Mouse (Mus musculus): Measurements from ENCODE around the gene Stx2. TPM values are rescaled to one million over a fixed set of nuclear protein-coding genes. Genes with fewer than 3 reads are reported as not detected.

Stx2 gene
- polyA plus RNA-seq, 1 experiment from 2014 or later = 27.8 TPM

GRCm38 (mm10) chr5:128953278-128954070 is 54.9 kb downstream of the Stx2 start, which contains the start of gene Rimbp2:
Gene Rimbp2, minus strand, starts transcription at chr5:128953486.
- Histone ChIP-seq H3K4me2 (ENCODE audit: low read depth, low read length) (peak within 1 kb of the TSS; percentile 50), H3K9ac (ENCODE audit: low read length) (0 out of 2 replicates have a peak within 1 kb of the TSS, but pooled peaks have one; percentile 7)

GRCm38 (mm10) chr5:128952291-128953195 is 55.8 kb downstream of the Stx2 start:
- ATAC-seq (ENCODE audit: insufficient read depth, low FRiP score) = no peak
- H3K27ac ChIP-seq (ENCODE audit: low read length) = no peak overlapping the region
- peak overlapping the region; percentile 26 for H3K4me3 ChIP-seq (replicated peaks; ENCODE audit: low read length)
- H3K36me3 ChIP-seq (ENCODE audit: control insufficient read depth, insufficient read depth, low read length) = no peaks in the 10 kb centered on the region
- peak overlapping the region; percentile 50 for H3K4me2 ChIP-seq (ENCODE audit: low read depth, low read length)
- 2% methylated on average over 35 of the region's 35 CpGs for WGBS
- no peaks in the 10 kb centered on the region for H3K9me3 ChIP-seq (replicated peaks; ENCODE audit: control insufficient read depth, low read length)
- H3K9ac ChIP-seq (ENCODE audit: low read length) = 0 out of 2 replicates have a peak overlapping the region, but pooled peaks have one; percentile 7
- no peaks in the 10 kb centered on the region for H3K4me1 ChIP-seq (ENCODE audit: control insufficient read depth, insufficient read depth, low read length)
- peaks cover 2% of the 10 kb centered on the region; the same call in 1 of the 2 replicates for H3K27me3 ChIP-seq (ENCODE audit: control insufficient read depth, insufficient read depth, low read length)

More at GRCm38 (mm10) chr5:128953278-128954070, 54.9 kb downstream of the Stx2 start, which contains the start of gene Rimbp2:
- Histone ChIP-seq H3K27ac (ENCODE audit: low read length) (no peak within 1 kb of the TSS), H3K4me3 (replicated peaks; ENCODE audit: low read length) (peak within 1 kb of the TSS; percentile 26), H3K9me3 (replicated peaks; ENCODE audit: control insufficient read depth, low read length) (no peaks in the 10 kb centered on the region), H3K36me3 (ENCODE audit: control insufficient read depth, insufficient read depth, low read length) (no peaks in the 10 kb centered on the region), H3K27me3 (ENCODE audit: control insufficient read depth, insufficient read depth, low read length) (peaks cover 2% of the 10 kb centered on the region; the same call in 1 of the 2 replicates), H3K4me1 (ENCODE audit: control insufficient read depth, insufficient read depth, low read length) (no peaks in the 10 kb centered on the region)
- ATAC-seq (ENCODE audit: insufficient read depth, low FRiP score) = peak; percentile 60; the same call in 1 of the 2 replicates
- 13% methylated on average over 17 of the region's 17 CpGs for WGBS

GRCm38 (mm10) chr5:128951472-128951871 is 56.9 kb downstream of the Stx2 start:
- Histone ChIP-seq H3K36me3 (ENCODE audit: control insufficient read depth, insufficient read depth, low read length) (no peaks in the 10 kb centered on the region), H3K4me2 (ENCODE audit: low read depth, low read length) (no peak overlapping the region), H3K27ac (ENCODE audit: low read length) (no peak overlapping the region), H3K9ac (ENCODE audit: low read length) (no peak overlapping the region), H3K27me3 (ENCODE audit: control insufficient read depth, insufficient read depth, low read length) (peaks cover 2% of the 10 kb centered on the region; the same call in 1 of the 2 replicates), H3K4me1 (ENCODE audit: control insufficient read depth, insufficient read depth, low read length) (no peaks in the 10 kb centered on the region), H3K9me3 (replicated peaks; ENCODE audit: control insufficient read depth, low read length) (no peaks in the 10 kb centered on the region), H3K4me3 (replicated peaks; ENCODE audit: low read length) (no peak overlapping the region)
- no peak for ATAC-seq (ENCODE audit: insufficient read depth, low FRiP score)
- 41% methylated on average over 4 of the region's 4 CpGs for WGBS

GRCm38 (mm10) chr5:128947093-128947492 is 61.3 kb downstream of the Stx2 start:
- WGBS = 67% methylated on average over 5 of the region's 5 CpGs
- Histone ChIP-seq H3K4me1 (ENCODE audit: control insufficient read depth, insufficient read depth, low read length) (no peaks in the 10 kb centered on the region), H3K4me3 (replicated peaks; ENCODE audit: low read length) (no peak overlapping the region), H3K27me3 (ENCODE audit: control insufficient read depth, insufficient read depth, low read length) (peaks cover 2% of the 10 kb centered on the region; the same call in 1 of the 2 replicates), H3K4me2 (ENCODE audit: low read depth, low read length) (no peak overlapping the region), H3K36me3 (ENCODE audit: control insufficient read depth, insufficient read depth, low read length) (no peaks in the 10 kb centered on the region), H3K9me3 (replicated peaks; ENCODE audit: control insufficient read depth, low read length) (no peaks in the 10 kb centered on the region), H3K27ac (ENCODE audit: low read length) (no peak overlapping the region), H3K9ac (ENCODE audit: low read length) (no peak overlapping the region)
- ATAC-seq (ENCODE audit: insufficient read depth, low FRiP score) = peak; percentile 37; the same call in 1 of the 2 replicates

- 67% methylated on average over 10 of the region's 10 CpGs for WGBS
- Histone ChIP-seq H3K27ac (ENCODE audit: low read length) (no peak overlapping the region), H3K4me1 (ENCODE audit: control insufficient read depth, insufficient read depth, low read length) (no peaks in the 10 kb centered on the region; the same call in 1 of the 2 replicates)
Observed at GRCm38 (mm10) chr5:128940436-128940835, 67.9 kb downstream of the Stx2 start.

GRCm38 (mm10) chr5:128935359-128935899 is 72.9 kb downstream of the Stx2 start:
- Histone ChIP-seq H3K4me1 (ENCODE audit: control insufficient read depth, insufficient read depth, low read length) (no peaks in the 10 kb centered on the region; the same call in 1 of the 2 replicates), H3K27me3 (ENCODE audit: control insufficient read depth, insufficient read depth, low read length) (no peaks in the 10 kb centered on the region), H3K9me3 (replicated peaks; ENCODE audit: control insufficient read depth, low read length) (no peaks in the 10 kb centered on the region), H3K4me3 (replicated peaks; ENCODE audit: low read length) (no peak overlapping the region), H3K9ac (ENCODE audit: low read length) (no peak overlapping the region), H3K27ac (ENCODE audit: low read length) (no peak overlapping the region), H3K36me3 (ENCODE audit: control insufficient read depth, insufficient read depth, low read length) (no peaks in the 10 kb centered on the region), H3K4me2 (ENCODE audit: low read depth, low read length) (no peak overlapping the region)
- peak; percentile 38; the same call in 1 of the 2 replicates for ATAC-seq (ENCODE audit: insufficient read depth, low FRiP score)
- WGBS = 58% methylated on average over 6 of the region's 6 CpGs

More at GRCm38 (mm10) chr5:128940436-128940835, 67.9 kb downstream of the Stx2 start:
- no peak overlapping the region for H3K9ac ChIP-seq (ENCODE audit: low read length)
- no peaks in the 10 kb centered on the region for H3K36me3 ChIP-seq (ENCODE audit: control insufficient read depth, insufficient read depth, low read length)
- no peak for ATAC-seq (ENCODE audit: insufficient read depth, low FRiP score)
- no peaks in the 10 kb centered on the region for H3K27me3 ChIP-seq (ENCODE audit: control insufficient read depth, insufficient read depth, low read length)
- no peak overlapping the region for H3K4me3 ChIP-seq (replicated peaks; ENCODE audit: low read length)
- no peaks in the 10 kb centered on the region for H3K9me3 ChIP-seq (replicated peaks; ENCODE audit: control insufficient read depth, low read length)
- H3K4me2 ChIP-seq (ENCODE audit: low read depth, low read length) = no peak overlapping the region

Other genes with a start within 250 kb of the Stx2 start
- 0.39 and 0.42 TPM in 2 replicates for gene Rimbp2, start 55.1 kb downstream of the Stx2 start, polyA plus RNA-seq (2015; fragmentation: Nextera tagmentation; extraction: Ambion mirVana)
- gene Ran, start 11.5 kb upstream of the Stx2 start, polyA plus RNA-seq (2015; fragmentation: Nextera tagmentation; extraction: Ambion mirVana) = 421 and 484 TPM in 2 replicates
- 4.9 and 5.8 TPM in 2 replicates for gene Adgrd1, start 88.2 kb upstream of the Stx2 start, polyA plus RNA-seq (2015; fragmentation: Nextera tagmentation; extraction: Ambion mirVana)

All from stomach, embryonic 16.5 days (tissue).